Mouse (Mus musculus): ENCODE data around the gene Csnk1g1. TPM values are rescaled to one million over a fixed set of nuclear protein-coding genes. Genes with fewer than 3 reads are reported as not detected.
A peak's percentile ranks its signal among the peaks of the same experiment; 100 is the strongest.

Csnk1g1 gene
- polyA plus RNA-seq, 1 experiment from 2014 or later = 22.3 TPM

GRCm38 (mm10) chr9:66059583-66060307 lies 151.0 kb downstream of the Csnk1g1 start, which contains the start of gene Ppib:
Gene Ppib, plus strand, starts transcription at chr9:66060222.
- 2% methylated on average over 50 of the region's 51 CpGs for WGBS
- Histone ChIP-seq H3K27ac (peak within 1 kb of the TSS; percentile 64; the same call in 1 of the 2 replicates), H3K9me3 (no peaks in the 10 kb centered on the region), H3K4me2 (replicated peaks) (peak within 1 kb of the TSS; percentile 67), H3K4me1 (peaks cover 11% of the 10 kb centered on the region), H3K9ac (peak within 1 kb of the TSS; percentile 81), H3K36me3 (peaks cover 24% of the 10 kb centered on the region), H3K4me3 (peak within 1 kb of the TSS; percentile 79), H3K27me3 (replicated peaks) (no peaks in the 10 kb centered on the region)
- ATAC-seq (ENCODE audit: low FRiP score, low read depth) = peak; percentile 98

DNA sequence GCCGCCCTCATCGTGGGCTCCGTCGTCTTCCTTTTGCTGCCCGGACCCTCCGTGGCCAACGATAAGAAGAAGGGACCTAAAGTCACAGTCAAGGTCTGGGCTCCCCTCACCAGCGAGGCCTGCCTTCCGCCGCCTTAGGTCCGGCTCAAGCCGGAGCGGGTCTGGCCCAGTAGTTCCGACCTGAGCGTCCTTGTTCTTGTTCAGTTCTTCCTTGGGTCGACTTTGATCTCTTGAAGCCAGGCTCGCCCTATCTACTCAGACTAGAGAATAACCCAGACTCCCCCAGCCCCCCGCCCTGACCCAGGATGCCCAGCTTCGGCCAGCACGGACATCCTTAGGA lies 151.6 kb downstream of the Csnk1g1 start:
- Histone ChIP-seq H3K4me2 (replicated peaks) (peak overlapping the region; percentile 67), H3K27ac (peak overlapping the region; percentile 64; the same call in 1 of the 2 replicates), H3K9me3 (no peaks in the 10 kb centered on the region), H3K4me3 (peak overlapping the region; percentile 79), H3K9ac (peak overlapping the region; percentile 81), H3K4me1 (peaks cover 11% of the 10 kb centered on the region), H3K36me3 (peaks cover 27% of the 10 kb centered on the region), H3K27me3 (replicated peaks) (no peaks in the 10 kb centered on the region)
- peak; percentile 78 for ATAC-seq (ENCODE audit: low FRiP score, low read depth)
- 1% methylated on average over 20 of the region's 20 CpGs for WGBS

DNA sequence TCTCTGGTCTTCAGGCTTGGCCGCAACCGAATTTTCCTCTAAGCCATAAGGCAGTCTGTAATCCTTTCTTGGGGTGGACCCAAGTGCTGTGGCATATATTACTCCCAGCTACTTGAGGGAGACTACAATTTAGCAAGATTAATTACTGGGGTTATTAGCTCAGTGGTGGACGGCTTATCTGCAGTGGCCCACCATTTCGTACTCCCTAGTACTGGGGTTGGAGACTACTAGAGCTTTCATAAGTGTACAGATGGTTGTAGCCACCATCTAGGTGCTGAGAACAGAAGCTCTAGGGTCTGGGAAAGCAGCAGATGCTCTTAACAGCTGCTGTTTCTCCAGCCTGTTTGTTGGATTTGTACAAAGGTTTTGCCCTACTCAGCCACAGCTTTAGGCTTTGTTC lies 152.3 kb downstream of the Csnk1g1 start:
- ATAC-seq (ENCODE audit: low FRiP score, low read depth) = no peak
- Histone ChIP-seq H3K27me3 (replicated peaks) (no peaks in the 10 kb centered on the region), H3K9me3 (no peaks in the 10 kb centered on the region), H3K4me1 (peaks cover 11% of the 10 kb centered on the region), H3K27ac (no peak overlapping the region), H3K4me3 (peak overlapping the region; percentile 79), H3K36me3 (peaks cover 34% of the 10 kb centered on the region), H3K4me2 (replicated peaks) (peak overlapping the region; percentile 67), H3K9ac (peak overlapping the region; percentile 81)
- 22% methylated on average over 4 of the region's 4 CpGs for WGBS

DNA sequence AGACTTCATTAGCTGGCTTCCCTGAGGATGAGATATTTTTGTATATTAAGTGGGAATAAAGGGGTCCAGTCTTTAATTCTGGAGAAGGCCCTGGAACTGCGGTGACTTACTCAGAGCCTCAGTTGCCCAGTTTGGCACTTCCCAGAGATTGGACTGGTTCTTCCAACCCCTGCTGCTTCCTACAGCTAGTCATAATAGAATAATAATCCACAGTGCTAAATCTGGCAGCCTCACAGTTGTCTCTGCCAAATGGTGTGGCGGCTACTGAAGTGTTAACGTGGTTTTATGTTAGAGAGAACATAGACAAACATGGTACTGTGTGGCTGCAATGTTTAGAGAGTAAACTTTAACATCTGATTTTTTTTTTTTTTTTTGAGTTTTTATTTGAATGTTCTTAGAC lies 152.9 kb downstream of the Csnk1g1 start:
- peaks cover 41% of the 10 kb centered on the region for H3K36me3 ChIP-seq
- peak overlapping the region; percentile 81; the same call in 1 of the 2 replicates for H3K9ac ChIP-seq
- H3K4me3 ChIP-seq = peak overlapping the region; percentile 79
- peak overlapping the region; percentile 67 for H3K4me2 ChIP-seq (replicated peaks)
- WGBS = 78% methylated on average over 3 of the region's 3 CpGs
- ATAC-seq (ENCODE audit: low FRiP score, low read depth) = no peak
- 0 out of 2 replicates have a peak, but pooled peaks cover 1% of the 10 kb centered on the region for H3K27me3 ChIP-seq (replicated peaks)
- no peak overlapping the region for H3K27ac ChIP-seq
- H3K9me3 ChIP-seq = no peaks in the 10 kb centered on the region
- H3K4me1 ChIP-seq = peaks cover 11% of the 10 kb centered on the region

DNA sequence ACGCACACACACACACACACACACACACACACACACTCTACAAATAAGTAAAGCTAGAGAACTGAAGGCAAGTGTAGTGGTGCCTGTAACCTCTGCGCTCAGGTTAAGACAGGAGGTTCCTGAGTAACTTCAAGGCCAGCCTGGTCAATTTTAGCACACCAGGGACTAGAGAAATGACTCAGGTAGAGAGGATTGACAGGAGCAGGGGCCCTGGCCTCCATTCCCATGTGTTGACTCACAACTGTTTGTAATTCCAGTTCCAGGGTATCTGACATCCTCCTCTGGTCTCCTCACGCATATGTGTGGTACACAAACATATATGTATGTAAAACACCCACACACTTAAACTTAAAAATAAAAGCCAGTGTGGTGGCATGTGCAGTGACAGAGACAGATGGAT lies 154.7 kb downstream of the Csnk1g1 start:
- H3K27me3 ChIP-seq (replicated peaks) = peaks cover 19% of the 10 kb centered on the region
- 96% methylated on average over 3 of the region's 3 CpGs for WGBS
- no peaks in the 10 kb centered on the region for H3K9me3 ChIP-seq
- no peak overlapping the region for H3K9ac ChIP-seq
- peaks cover 19% of the 10 kb centered on the region for H3K4me1 ChIP-seq
- H3K36me3 ChIP-seq = peaks cover 50% of the 10 kb centered on the region
- no peak overlapping the region for H3K4me2 ChIP-seq (replicated peaks)
- H3K4me3 ChIP-seq = no peak overlapping the region
- H3K27ac ChIP-seq = no peak overlapping the region
- no peak for ATAC-seq (ENCODE audit: low FRiP score, low read depth)

GRCm38 (mm10) chr9:66064316-66064715 lies 155.6 kb downstream of the Csnk1g1 start:
- H3K27ac ChIP-seq = no peak overlapping the region
- peaks cover 50% of the 10 kb centered on the region for H3K36me3 ChIP-seq
- H3K9me3 ChIP-seq = no peaks in the 10 kb centered on the region
- H3K27me3 ChIP-seq (replicated peaks) = peaks cover 28% of the 10 kb centered on the region
- H3K9ac ChIP-seq = no peak overlapping the region
- ATAC-seq (ENCODE audit: low FRiP score, low read depth) = no peak
- no peak overlapping the region for H3K4me2 ChIP-seq (replicated peaks)
- H3K4me1 ChIP-seq = peaks cover 26% of the 10 kb centered on the region
- 94% methylated on average over 11 of the region's 11 CpGs for WGBS
- no peak overlapping the region for H3K4me3 ChIP-seq

GRCm38 (mm10) chr9:66066791-66067190 lies 158.1 kb downstream of the Csnk1g1 start:
- Histone ChIP-seq H3K4me3 (no peak overlapping the region), H3K36me3 (peaks cover 50% of the 10 kb centered on the region), H3K9me3 (no peaks in the 10 kb centered on the region), H3K4me1 (peaks cover 19% of the 10 kb centered on the region), H3K27me3 (replicated peaks) (peaks cover 38% of the 10 kb centered on the region), H3K4me2 (replicated peaks) (no peak overlapping the region), H3K27ac (no peak overlapping the region), H3K9ac (no peak overlapping the region)
- ATAC-seq (ENCODE audit: low FRiP score, low read depth) = no peak
- 95% methylated on average over 3 of the region's 3 CpGs for WGBS

DNA sequence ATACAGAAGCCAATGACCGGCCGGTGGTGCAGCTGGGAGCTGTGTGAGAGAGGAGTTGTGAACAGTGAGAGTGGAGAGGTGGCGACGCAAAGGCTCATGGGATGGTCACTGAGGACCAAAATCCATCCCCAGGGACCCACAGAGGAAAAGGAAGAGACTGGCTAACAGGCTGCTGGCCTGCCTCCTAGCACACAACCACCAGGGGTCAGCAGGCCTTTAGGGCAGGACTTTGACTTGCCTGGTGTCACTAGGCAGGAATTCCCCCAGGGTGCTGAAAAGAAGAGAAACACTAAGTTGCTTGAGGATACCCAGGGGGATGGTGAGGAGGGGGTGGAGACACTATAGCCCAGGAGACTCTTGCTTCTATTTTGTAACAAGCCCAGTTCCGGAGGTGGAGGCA lies 158.8 kb downstream of the Csnk1g1 start:
- Histone ChIP-seq H3K27ac (no peak overlapping the region), H3K4me1 (peaks cover 19% of the 10 kb centered on the region), H3K4me3 (no peak overlapping the region), H3K4me2 (replicated peaks) (no peak overlapping the region), H3K27me3 (replicated peaks) (peaks cover 38% of the 10 kb centered on the region), H3K9me3 (no peaks in the 10 kb centered on the region), H3K36me3 (peaks cover 46% of the 10 kb centered on the region), H3K9ac (no peak overlapping the region)
- 30% methylated on average over 5 of the region's 5 CpGs for WGBS
- peak; percentile 27; the same call in 1 of the 2 replicates for ATAC-seq (ENCODE audit: low FRiP score, low read depth)

GRCm38 (mm10) chr9:66068056-66068455 lies 159.3 kb downstream of the Csnk1g1 start:
- H3K9me3 ChIP-seq = no peaks in the 10 kb centered on the region
- ATAC-seq (ENCODE audit: low FRiP score, low read depth) = no peak
- H3K4me2 ChIP-seq (replicated peaks) = no peak overlapping the region
- WGBS = 61% methylated on average over 4 of the region's 4 CpGs
- H3K36me3 ChIP-seq = peaks cover 41% of the 10 kb centered on the region
- no peak overlapping the region for H3K9ac ChIP-seq
- peaks cover 38% of the 10 kb centered on the region for H3K27me3 ChIP-seq (replicated peaks)
- H3K4me3 ChIP-seq = no peak overlapping the region
- peaks cover 19% of the 10 kb centered on the region for H3K4me1 ChIP-seq
- H3K27ac ChIP-seq = no peak overlapping the region

GRCm38 (mm10) chr9:66068971-66069391 lies 160.3 kb downstream of the Csnk1g1 start:
- Histone ChIP-seq H3K27me3 (replicated peaks) (peaks cover 38% of the 10 kb centered on the region), H3K9me3 (no peaks in the 10 kb centered on the region), H3K4me1 (peaks cover 19% of the 10 kb centered on the region), H3K4me2 (replicated peaks) (peak overlapping the region; percentile 79), H3K27ac (no peak overlapping the region), H3K36me3 (peaks cover 32% of the 10 kb centered on the region), H3K9ac (peak overlapping the region; percentile 53), H3K4me3 (peak overlapping the region; percentile 44)
- WGBS = 1% methylated on average over 30 of the region's 30 CpGs
- ATAC-seq (ENCODE audit: low FRiP score, low read depth) = no peak

- ATAC-seq (ENCODE audit: low FRiP score, low read depth) = peak; percentile 65
- H3K4me3 ChIP-seq = peak within 1 kb of the TSS; percentile 44
- H3K4me1 ChIP-seq = peaks cover 19% of the 10 kb centered on the region
- peaks cover 26% of the 10 kb centered on the region for H3K36me3 ChIP-seq
- H3K4me2 ChIP-seq (replicated peaks) = peak within 1 kb of the TSS; percentile 79
- 1% methylated on average over 22 of the region's 22 CpGs for WGBS
- H3K27ac ChIP-seq = no peak within 1 kb of the TSS
- H3K9ac ChIP-seq = peak within 1 kb of the TSS; percentile 53
- H3K27me3 ChIP-seq (replicated peaks) = peaks cover 38% of the 10 kb centered on the region
- 0 out of 2 replicates have a peak, but pooled peaks cover 4% of the 10 kb centered on the region for H3K9me3 ChIP-seq
These were observed 160.9 kb downstream of the Csnk1g1 start, which contains the start of gene Snx22 for GRCm38 (mm10) chr9:66069583-66069982. Gene Snx22, minus strand, starts transcription at chr9:66069719.

DNA sequence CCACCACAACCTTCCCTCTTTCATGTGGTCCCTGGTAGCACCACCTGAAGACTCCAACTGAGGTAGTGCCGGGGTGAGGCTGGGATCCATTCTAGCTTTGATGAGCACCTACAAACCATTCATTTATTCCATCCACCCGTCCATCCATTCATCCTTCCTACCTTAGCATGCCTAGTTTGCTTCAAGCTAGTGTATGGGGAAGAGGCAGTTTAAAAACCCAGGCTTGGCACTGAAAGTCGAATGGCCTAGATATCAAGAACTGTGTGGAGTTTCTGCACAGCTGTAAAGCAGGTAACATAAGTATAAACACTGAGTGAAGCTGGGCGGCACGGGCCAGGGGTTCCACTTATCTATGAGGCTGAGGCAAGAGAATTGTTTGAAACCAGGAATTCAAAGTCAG lies 161.4 kb downstream of the Csnk1g1 start:
- Histone ChIP-seq H3K27me3 (replicated peaks) (peaks cover 38% of the 10 kb centered on the region), H3K9me3 (0 out of 2 replicates have a peak, but pooled peaks cover 4% of the 10 kb centered on the region), H3K4me1 (peaks cover 19% of the 10 kb centered on the region), H3K36me3 (peaks cover 24% of the 10 kb centered on the region), H3K4me2 (replicated peaks) (no peak overlapping the region), H3K4me3 (no peak overlapping the region), H3K27ac (no peak overlapping the region), H3K9ac (no peak overlapping the region)
- WGBS = 87% methylated on average over 5 of the region's 5 CpGs
- no peak for ATAC-seq (ENCODE audit: low FRiP score, low read depth)
